Mouse (Mus musculus) adrenal gland, adult 2 months (tissue): ENCODE data around the gene Arhgef10l. TPM values are rescaled to one million over a fixed set of nuclear protein-coding genes. Genes with fewer than 3 reads are reported as not detected.

Experiments used
- DNase-seq: peaks from one replicate; pipeline ENCODE4 v3.0.0; 2021
- polyA plus RNA-seq: library from polyadenylated mRNA; depleted of rRNA; stranded (reverse); fragments of >200 nt; gene quantifications from 2 replicates; pipeline ENCODE4 v1.2.3, GENCODE M21; 2012
- total RNA-seq, 2 experiments: library from RNA; stranded (reverse); gene quantifications; 2 replicates each; pipeline ENCODE4 v1.2.3; 2021

Gene Arhgef10l
- total and polyA plus RNA-seq, 3 experiments = 7.5 to 30.8 (median 13.3) TPM

- DNase-seq = peak; percentile 88
Observed at GRCm38 (mm10) chr4:140657681-140658575, 7.9 kb downstream of the Arhgef10l start.

- no peak for DNase-seq
Observed at GRCm38 (mm10) chr4:140656529-140656928, 9.3 kb downstream of the Arhgef10l start.

- no peak for DNase-seq
Observed at GRCm38 (mm10) chr4:140654798-140655197, 11.0 kb downstream of the Arhgef10l start.

GRCm38 (mm10) chr4:140653835-140654583 lies 11.8 kb downstream of the Arhgef10l start:
- DNase-seq = no peak

GRCm38 (mm10) chr4:140649731-140650130 lies 16.1 kb downstream of the Arhgef10l start:
- DNase-seq = no peak

DNA sequence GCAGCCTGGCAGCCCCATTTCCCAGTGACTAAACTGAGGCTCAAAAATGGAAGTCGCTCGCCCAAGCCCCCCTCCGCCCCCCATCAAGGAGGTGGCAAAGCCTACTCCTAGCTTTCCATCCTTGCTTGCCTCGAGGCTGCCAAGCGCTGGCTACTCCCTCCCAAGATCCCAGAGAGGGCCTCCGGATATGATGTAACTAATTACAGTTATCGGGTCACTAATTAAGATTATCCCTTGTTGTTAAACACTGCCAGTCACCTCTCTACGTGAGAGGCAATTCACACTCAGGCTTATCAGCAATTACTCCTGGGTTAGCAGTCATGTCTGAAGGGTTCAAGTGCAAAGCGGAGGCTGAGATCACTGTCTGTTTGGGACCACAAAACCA lies 16.6 kb downstream of the Arhgef10l start:
- no peak for DNase-seq

DNA sequence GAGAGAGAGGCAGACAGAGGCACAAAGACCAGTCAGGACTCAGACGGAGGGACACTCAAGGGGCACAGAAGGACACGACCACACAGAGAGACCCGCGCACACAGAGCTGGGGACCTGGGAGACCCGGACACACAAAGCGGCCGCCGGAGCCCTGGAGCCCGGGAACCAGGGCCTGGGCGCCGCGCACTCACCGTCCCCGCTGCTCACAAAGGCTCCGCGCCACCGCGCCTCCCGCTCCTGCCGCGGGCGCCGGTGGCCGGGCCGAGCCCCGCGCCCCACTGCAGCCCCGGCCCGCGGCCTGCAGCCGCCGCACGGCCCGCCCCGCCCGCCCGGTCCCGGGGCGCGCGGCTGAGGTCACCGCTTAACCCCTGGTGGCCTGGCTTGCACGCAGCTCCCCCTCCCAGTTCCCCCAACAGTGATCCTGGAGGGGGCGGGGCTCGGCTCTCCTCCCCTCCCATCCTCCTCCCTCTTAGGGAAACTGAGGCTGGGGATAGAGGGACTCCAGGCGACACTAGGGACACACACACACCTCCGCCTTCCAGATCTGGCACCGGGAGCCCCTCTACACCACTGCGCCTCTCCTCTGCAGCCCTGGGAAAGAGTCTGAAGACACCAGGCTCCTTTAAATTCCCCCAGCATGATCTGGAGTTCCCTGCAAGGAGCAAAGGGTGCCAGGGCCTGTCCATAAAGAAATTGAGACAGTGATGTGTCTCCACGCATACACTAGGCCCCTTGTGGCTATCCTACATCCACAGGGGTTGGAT lies 17.2 kb downstream of the Arhgef10l start:
- DNase-seq = peak; percentile 56

DNA sequence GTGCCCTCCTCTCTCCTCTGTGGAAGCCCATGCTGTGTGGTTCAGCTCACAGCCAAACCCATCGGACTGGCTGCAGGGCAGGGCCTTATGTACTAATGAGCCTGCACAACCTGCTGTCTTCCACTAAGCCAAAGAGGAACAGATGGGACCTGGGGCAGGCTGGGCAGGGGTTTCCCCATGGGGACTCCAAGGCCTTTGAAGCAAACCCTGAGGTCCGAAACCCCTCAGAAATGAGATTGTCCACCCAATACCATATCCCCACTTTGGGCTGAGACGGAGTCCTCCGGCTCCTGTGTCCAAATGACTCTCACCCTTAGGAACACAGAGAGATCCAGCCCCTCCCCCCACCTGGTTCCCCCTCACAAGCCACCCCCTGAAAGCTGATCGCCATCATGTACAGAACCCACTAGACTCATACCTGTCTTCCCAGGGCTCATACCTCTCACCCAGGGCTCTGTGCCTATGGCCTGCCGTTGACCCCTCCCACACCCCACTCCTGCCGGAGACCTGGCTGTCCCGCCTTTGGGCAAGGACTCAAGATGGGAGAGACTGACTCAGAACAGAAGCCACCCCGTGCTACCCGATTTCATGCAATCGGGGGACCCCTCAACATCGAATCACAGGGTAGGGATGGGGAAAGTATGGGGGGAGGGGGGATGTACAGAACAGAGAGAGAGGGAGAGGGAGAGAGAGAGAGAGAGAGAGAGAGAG lies 17.9 kb downstream of the Arhgef10l start:
- DNase-seq = peak; percentile 45

DNA sequence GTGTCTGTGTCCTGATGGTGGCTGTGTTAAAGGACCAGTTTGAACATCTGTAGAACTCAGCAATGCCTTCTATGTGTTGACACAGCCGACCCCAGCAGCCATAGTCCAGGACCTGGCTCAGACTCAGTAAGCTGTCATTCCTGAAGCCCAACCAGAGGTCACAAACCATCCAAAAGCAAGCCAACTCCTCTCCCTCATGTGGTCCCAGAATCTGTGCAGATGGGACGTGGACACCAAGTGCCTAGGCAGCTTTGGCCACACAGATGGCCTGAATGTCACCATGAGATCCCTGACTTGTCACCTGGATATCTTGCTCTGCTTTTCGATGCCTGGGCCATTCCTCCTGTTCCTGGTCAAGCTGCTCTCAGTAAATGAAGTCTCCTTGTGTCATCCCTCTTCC lies 20.2 kb downstream of the Arhgef10l start:
- no peak for DNase-seq

DNA sequence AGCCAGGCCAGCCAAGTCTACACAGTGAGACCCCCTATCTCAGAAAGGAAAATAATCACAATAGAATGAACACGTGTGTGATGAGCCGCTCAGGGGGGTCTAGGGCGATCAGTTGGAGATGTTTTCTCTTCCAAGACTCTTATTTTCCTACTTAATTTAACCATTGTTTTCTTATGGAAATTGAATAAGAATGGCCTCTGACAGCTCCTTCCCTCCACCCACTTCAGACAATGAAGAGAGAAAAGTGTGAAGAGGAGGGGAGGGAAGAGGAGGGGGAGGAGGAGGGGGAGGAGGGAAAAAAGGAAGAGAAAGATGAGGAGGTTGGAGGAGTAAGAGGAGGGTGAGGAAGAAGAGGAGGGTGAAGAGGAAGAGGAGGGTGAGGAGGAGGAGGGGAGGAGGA lies 21.1 kb downstream of the Arhgef10l start:
- no peak for DNase-seq

DNA sequence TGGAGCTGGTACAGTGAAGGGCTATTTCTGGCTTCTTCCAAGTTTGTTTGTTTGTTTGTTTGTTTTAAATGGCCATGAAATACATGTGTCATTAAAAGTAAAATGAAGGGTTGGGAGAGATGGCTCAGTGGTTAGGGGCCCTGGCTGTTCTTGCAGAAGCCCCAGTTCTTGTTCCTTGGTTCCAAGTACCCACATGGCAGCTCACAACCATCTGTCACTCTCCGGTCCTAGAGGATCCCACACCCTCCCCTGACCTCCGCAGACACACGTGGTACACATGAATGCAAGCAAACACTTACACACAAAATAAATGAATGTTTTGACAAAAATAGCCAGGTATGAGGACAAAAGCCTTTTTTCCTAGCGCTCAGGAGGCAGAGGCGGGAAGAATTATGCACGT lies 21.5 kb downstream of the Arhgef10l start:
- DNase-seq = no peak

DNA sequence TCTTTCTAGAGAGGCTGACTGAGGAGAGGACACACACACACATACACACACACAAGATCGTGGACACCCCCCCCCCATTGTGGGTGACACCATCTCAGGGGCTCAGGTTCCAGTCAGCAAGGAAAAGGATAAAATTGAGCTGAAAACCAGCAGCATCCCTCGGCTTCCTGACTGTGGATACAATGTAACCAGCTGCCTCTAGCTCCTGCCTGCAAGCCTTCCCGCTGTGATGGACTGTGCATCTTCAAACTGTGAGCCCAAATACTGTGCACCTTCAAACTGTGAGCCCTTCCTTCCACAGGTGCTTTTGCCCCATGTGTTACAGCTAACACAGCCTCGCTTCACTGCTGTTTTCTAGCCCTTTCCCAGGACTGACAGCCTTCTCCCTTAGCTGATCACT lies 23.4 kb downstream of the Arhgef10l start:
- no peak for DNase-seq

GRCm38 (mm10) chr4:140641414-140641918 lies 24.3 kb downstream of the Arhgef10l start:
- no peak for DNase-seq

- DNase-seq = no peak
Observed at GRCm38 (mm10) chr4:140640668-140641067, 25.1 kb downstream of the Arhgef10l start.

GRCm38 (mm10) chr4:140640242-140640523 lies 25.6 kb downstream of the Arhgef10l start:
- DNase-seq = no peak

DNA sequence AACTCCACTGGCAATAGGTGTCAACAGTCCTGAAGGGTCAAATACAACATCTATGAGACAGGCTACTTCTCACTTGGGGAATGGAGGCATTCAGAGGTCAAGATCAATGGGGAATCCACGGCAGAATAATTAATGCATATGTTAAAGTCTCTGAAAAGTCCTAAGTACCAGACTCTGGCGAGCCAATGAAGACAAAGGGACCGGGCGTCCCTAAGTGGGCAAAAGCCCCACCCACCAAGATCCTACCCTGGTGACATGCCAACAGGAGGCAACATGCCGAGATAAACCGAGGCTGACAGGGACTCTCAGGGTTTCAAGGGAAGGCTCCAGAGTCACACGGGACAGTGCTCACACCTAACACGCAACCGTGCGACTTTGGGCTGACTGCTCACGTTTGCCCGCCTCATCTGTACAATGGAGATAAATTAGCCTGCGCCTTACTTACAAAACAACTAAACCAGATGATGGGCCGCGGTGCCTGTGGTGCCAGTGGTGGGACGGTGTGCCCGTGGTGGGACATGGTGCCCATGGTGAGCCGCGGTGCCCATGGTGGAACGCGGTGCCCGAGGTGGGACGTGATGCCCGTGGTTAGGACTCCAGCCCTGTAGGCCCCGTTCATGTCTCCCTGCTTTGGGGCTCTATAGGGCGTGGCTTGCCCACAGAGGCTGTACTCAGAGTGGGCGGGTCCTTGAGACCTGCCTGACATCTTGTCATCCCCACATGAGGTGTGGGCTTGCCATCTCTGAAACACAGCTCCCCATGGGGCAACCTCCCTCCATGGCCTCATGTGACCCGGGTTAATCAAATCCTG lies 26.2 kb downstream of the Arhgef10l start:
- no peak for DNase-seq

- DNase-seq = no peak
Observed at GRCm38 (mm10) chr4:140638591-140638990, 27.2 kb downstream of the Arhgef10l start.

- no peak for DNase-seq
Observed at GRCm38 (mm10) chr4:140637269-140637668, 28.5 kb downstream of the Arhgef10l start.

- DNase-seq = no peak
Observed at GRCm38 (mm10) chr4:140636312-140636996, 29.4 kb downstream of the Arhgef10l start.

GRCm38 (mm10) chr4:140634861-140635388 lies 30.9 kb downstream of the Arhgef10l start:
- DNase-seq = peak; percentile 43
